Mouse (Mus musculus): ENCODE data around the gene Stxbp6.
A peak's percentile ranks its signal among the peaks of the same experiment; 100 is the strongest.

Stxbp6 gene

GRCm38 (mm10) chr12:44908028-44908702 is 166.3 kb downstream of the Stxbp6 start:
- no peak for DNase-seq

- DNase-seq, result no peak
Observed at GRCm38 (mm10) chr12:44906001-44906400, 168.5 kb downstream of the Stxbp6 start.

DNA sequence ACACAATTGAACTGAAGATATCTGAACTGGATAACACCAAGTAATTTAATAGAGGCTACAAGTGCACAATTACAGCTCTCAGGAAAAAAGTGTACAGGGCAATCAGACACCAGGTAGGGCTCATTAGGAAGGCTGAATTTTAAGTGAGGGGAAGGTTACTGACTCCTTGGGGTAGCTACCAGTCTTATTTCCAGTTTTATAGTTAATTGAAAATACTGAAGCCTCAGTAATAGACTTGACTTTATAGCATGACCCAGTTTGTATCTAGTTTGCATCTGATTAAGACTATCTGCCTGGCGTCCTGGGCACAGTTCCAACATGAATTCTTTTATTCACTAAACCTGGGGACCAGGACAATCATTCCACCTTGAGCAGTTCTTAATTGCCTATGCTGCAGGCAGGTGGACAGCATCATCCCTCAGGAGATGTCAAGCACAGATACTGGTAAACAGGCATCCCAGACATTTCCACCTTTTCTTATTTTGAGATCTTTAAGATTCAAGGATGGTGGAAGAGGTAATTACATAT is 171.2 kb downstream of the Stxbp6 start:
- DNase-seq, result no peak

- DNase-seq, result no peak
Observed at GRCm38 (mm10) chr12:44899173-44899870, 175.2 kb downstream of the Stxbp6 start.

DNA sequence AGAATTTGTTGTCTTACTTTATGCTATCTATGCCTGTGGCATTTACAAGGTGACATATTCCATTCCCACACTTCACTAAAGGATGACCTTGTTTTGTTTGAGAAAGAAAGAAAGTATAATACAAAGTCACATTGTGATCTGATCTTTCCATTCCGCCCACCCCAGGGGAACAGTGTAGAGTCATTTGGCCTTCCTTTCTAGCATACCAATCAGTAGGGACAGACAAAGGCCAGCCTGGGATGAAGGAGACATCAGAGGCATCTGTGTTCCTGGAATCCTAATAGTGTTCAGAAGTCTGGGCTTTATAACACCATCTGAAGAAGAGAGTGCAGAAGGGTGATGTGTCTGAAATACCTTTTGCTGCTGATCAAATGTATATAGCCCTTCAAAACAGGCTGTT is 178.0 kb downstream of the Stxbp6 start:
- no peak for DNase-seq

- no peak for DNase-seq
Observed at GRCm38 (mm10) chr12:44889677-44890393, 184.7 kb downstream of the Stxbp6 start.

- no peak for DNase-seq
Observed at GRCm38 (mm10) chr12:44886826-44887225, 187.7 kb downstream of the Stxbp6 start.

DNA sequence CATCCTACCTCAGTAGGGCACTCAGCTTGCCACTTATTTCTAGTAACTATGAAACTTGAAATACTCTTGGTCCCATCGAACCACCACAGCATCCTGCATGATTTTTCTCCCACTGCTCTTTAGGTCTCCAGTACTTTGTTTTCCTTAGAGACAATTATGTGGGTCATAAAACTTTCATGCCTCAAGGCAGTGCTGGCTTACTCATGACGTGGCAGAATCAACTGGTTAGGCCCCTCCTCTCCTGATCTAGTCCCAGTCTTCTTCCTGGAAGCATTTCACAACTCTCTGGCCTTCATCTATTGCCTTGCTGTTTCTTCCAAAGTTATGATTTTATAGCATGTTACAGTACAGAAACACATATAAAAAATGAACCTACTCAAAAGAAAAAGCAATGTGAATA is 201.8 kb downstream of the Stxbp6 start:
- DNase-seq, result no peak

- DNase-seq, result no peak
Observed at GRCm38 (mm10) chr12:44865442-44865841, 209.1 kb downstream of the Stxbp6 start.

GRCm38 (mm10) chr12:44859454-44859853 is 215.1 kb downstream of the Stxbp6 start:
- DNase-seq, result no peak

DNA sequence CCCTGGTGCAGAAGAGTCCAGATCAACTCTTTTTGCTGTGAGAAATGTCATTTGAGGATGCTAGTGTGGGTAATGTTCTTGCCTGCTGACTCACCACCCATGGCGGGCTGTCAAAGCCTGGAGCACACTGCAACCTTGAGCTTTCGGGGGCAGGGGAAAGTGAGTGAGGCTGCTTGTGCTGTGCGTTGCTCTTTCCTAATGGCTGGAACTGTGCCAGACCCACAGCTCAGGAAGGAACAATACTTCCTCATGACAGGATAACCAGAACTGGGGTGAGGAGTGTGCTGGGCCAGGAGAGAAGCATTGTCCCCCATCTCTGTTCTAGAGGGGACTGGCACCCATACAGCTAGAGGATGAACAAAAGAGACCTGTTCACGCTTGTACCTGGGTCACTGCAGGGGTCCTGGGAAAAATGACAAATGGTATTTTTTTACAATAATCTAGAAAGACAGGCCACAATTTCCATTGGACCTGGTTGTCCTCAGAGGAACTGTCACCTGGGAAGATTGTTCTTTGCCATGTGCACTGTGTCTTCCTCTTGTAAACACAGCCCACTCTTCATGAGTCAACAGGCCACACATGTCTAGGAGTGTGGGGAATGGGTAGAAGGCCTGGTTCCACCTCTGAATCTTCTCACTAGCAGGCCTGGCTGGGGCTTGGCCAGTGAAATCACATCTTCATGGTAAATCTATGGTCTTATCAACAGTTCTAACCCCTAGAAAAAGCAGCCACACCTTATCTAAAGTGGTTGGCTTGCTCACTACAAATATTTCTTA is 216.2 kb downstream of the Stxbp6 start:
- DNase-seq, result peak; percentile 11

DNA sequence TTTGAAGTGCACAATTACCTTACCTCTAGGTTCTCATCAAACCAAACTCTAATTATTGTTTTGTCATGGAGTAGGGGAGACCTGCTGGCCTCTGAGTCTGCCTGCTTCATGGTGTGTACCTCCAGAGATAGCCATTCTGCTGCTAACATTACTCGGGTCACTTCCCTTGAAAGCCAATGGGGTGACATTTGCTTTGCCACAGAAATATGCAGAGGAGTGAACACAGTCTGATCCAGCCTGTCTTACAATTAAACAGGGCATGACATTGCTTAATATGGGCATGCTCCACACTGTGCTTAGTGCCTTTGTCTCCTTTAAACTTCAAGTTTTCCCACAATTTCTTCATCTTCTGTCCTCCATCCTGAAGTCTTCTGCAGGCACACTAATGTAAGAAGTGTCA is 222.5 kb downstream of the Stxbp6 start:
- no peak for DNase-seq

DNA sequence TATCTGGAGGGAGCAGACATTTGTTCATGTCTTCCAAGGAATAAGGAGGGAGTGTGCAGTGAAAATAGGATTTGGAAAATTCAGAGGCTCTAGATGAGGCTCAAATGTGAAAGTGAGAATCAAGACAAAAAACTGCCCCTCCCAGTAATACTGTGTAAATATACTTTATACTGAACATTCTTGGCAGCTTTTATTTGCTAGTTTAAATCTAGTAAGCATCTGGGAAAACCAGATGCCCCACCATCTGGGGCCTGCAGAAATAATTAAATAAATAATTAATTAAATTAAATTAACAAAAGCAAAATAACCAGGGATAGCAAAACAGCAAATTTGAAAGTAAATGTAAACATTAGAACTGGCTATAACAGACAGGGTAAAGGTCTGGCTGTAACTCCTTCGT is 224.0 kb downstream of the Stxbp6 start:
- no peak for DNase-seq

DNA sequence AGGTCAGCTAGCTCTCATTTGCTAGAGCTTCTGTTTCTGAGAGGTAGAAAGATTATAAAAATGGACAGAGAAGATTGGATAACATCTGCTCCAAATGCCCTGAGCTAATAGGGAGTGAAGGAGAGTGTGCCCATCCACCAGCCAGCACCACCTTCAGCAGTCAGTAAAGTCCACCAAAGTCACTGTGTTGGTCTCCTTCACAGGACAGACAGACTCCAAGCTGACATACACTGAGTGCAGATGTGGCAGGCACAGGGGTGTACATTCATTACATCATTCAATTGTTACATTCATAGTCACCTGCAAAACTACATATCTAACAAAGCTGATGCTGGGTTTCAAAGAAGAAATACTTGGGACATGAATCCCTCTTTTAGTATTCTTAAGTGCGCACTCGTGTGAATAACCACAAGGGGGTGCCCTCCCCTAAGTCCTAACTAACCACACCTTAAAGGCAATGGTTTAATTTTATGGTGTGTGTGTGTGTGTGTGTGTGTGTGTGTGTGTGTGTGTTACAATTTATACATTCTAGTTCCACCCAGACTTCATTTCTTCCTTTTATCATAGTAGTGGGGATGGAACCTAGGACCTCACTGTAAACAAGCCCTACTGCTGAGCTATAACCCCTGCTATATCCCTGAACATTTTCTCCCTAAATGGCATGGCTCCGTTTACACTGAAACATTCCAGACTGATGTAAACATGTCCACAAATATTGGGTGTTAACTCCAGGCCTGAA is 225.9 kb downstream of the Stxbp6 start:
- no peak for DNase-seq

- DNase-seq, result no peak
Observed at GRCm38 (mm10) chr12:44840585-44840984, 233.9 kb downstream of the Stxbp6 start.

DNA sequence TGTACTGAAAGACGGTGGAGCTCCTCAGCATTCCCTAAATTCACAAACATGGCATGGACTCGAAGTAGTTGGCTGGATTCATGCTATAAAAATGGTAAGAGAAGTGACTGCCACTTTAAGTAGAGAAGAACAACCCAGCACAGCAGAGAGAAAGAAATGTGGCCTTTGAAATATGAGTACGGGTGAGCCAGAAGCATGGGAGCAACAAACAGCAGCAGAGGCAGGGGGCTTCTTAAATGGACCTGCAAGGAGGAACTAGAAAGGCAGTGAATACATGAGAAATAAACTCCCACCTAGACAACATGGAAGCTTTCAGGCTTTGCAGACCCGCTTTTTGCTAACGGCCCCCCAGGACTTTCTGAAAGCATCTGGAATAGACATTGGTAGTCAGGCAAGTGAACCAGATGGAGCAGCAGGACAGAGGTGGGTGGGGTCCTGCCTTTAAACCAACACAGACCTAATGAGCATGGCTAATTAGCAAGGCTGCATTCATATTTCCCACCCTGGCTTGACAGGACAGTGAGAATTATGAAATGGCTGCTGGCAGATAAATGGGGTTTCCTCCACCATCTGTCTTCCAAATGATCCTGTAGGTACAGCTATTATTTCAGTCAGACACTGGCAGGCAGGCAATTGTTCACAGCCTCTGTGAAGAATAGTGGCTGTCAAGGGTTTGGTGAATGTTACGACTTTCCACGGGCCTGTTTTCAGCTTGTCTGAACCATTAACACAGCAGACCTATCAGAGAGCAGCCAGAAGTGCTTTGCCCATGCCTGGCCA is 234.7 kb downstream of the Stxbp6 start:
- no peak for DNase-seq

DNA sequence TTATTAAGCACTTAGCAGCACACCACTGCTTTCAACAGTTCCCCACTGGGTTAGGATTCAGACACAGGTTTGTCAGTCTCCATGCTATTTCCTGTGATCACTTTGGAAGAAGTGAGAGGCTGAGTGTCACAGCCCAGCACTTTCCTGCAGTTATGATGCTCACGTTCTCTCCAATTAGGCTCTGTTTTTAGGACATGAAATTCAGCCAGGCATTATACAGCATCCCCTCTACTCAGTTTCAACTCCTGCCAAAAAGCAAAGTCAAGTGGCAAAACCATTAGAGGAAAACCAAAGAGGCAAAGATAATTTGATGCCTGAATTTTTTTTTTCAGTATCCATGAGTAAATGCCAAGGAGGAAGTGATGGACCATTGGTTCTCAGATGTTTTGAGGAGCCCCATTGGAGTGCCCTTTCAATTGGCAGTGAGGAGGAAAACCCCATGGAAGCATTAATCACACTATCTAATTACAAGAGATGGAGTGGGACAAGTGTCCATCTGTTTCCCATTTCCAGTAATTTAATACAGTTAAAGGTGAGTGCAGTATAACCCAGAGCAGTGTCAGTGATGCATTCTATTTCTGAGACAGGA is 238.5 kb downstream of the Stxbp6 start:
- DNase-seq, result no peak

DNA sequence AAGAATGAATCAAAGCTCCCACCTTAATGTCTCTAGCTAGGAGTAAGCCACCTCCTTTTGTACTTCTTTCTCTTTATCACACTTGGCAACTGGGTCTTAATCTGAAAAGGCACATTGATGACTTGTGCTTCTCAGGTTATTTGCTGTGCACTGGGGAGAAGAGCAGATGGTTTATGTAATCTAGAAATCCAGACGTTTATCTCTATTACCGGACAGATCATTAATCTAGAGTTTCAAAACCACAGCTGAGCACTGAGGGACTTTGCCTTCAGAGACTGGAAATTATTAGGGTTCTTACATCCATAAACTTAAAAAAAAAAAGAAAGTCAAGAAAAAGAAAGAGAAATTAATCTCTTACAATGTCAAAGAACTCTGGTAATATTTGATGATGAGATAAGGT is 262.6 kb downstream of the Stxbp6 start:
- DNase-seq, result no peak

- DNase-seq, result no peak
Observed at GRCm38 (mm10) chr12:44804213-44804612, 270.3 kb downstream of the Stxbp6 start.
